Mouse (Mus musculus) left cerebral cortex, postnatal 25 days (tissue): ENCODE data around the gene Celsr2. TPM values are rescaled to one million over a fixed set of nuclear protein-coding genes. Genes with fewer than 3 reads are reported as not detected.

Source experiments
- DNase-seq, 2 experiments: peaks; one replicate each; pipeline ENCODE4 v3.0.0; 2022; ENCODE audit warnings: low spot score in 2 of 2, mixed read lengths in 1 of 2
- intact Hi-C: fragments of 180-260 bp; cut with DNase I; formaldehyde crosslinking; loops from one replicate; pipeline ENCODE4 v1.15.1; 2025
- total RNA-seq, 2 experiments: library from RNA; stranded (reverse); gene quantifications; 2 replicates each; pipeline ENCODE4 v1.2.3; 2021

Gene Celsr2
- total RNA-seq, 2 experiments from 2014 or later: 160 to 168 TPM

DNA sequence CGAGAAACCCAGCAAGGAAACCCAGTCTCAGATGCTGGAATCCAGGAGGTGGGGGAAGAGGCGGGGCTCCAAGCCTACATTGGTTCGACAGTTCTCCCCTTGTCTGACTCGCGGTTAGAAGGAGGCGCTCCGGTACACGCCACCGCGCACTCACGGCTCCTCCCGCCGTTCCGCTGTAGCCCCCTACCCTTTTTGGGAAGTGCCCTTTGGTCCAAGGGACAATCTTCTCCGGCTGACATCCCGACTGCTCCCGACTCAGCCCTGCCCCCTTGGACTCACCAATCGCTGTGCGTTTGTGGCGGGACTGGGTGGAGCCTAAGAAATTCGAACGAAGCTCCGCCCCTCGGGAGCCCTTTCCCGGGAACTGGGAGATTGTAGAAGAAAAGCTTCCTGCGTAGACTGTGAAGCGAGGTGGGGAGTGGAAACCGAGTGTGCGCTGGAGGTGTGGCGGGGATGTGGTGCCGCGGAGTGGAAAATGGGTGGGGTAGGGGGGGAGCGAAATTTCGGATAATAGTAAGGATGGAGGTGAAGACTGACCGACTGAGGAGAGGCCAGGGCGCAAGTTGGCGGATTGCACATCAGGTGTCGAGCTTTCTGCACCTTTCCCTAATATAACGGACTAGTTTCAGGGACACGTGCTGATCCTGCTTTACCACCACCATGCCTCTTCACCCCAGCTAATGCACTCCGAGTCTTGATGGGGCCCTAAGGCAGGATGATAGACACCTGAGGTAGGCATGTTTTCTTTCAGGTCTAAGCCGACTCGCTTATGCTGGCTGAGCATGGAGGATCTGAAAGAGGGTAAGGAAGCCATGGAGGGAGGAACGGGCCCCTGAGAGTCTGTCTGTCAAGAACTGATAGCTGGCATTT is 31.6 kb downstream of the Celsr2 start, which contains the start of gene Psrc1:
Psrc1 (plus strand) TSS at position 355 of the 870 bp plus-strand sequence.
- peak; percentile 84 to 92 for DNase-seq
- intact Hi-C loops: no loop called here

DNA sequence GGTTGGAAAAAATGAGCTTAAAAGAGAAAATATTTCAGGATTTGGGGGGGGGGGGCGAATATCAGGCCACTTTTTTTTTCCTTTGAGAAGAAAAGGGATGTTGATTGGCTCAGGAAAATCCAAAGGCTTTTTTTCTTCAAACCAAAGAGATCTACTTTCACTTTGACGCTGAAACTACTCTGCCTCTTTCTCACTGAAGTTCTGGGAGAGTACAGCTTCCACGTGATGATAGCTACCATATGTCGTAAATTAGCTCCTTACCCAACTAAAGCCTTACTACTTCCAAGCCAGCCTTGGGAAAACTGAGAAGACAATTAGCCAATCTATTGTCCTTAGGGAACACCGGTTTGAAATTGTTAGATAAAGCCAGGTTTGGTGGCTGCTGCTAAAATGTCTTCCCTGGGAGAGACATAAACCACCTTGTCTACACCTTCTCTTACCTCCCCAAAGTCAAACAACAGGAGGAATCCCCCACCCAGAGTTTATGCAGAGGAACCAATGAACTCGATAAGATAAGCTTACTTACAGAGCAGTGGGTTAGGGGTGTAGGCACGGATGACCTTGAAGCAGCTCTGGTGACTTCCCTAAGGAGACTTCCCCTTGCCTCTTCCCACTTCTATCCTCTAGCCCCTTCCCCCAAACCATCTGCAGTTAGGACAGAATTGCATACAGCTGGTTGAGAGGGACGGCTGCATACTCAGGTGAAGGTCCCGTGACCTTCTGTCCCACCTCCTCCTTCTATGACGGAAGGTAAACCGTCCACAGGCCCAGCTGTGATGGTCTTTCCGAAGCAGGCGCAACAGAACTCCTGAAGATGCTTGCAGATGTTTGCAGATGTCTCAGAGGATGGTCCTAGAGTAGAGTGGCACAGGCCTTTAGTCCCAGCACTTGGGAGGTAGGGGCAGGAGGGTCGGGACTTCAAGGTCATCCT is 33.1 kb downstream of the Celsr2 start:
- peak in 1 of 2 experiments; percentile 72 for DNase-seq
- intact Hi-C loops: no loop called here

DNA sequence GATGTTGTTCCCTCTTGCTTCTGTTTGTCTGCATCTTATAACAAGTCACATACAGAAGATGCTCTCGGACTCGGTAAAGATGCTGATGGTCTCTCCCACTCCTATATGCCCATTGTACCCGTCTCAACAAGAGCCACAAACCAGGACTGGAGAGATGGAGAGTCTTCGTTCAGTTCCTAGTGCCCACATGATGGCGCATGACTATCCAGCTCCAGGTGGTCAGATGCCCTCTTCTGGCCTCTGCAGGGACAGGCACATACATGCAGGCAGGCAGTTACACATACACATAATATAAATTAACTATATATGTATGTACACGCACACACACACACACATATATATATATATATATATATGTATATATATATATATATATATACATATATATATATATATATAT is 34.7 kb downstream of the Celsr2 start:
- no peak for DNase-seq
- intact Hi-C loops: no loop called here

GRCm38 (mm10) chr3:108378875-108379663 is 36.3 kb downstream of the Celsr2 start:
- intact Hi-C loops: no loop called here
- peak in 1 of 2 experiments; percentile 50 for DNase-seq

GRCm38 (mm10) chr3:108372691-108373090 is 42.7 kb downstream of the Celsr2 start:
- intact Hi-C loops: no loop called here
- DNase-seq: no peak

GRCm38 (mm10) chr3:108372274-108372673 is 43.1 kb downstream of the Celsr2 start:
- DNase-seq: no peak
- intact Hi-C loops: no loop called here

GRCm38 (mm10) chr3:108368721-108369120 is 46.6 kb downstream of the Celsr2 start:
- intact Hi-C loops: no loop called here
- no peak for DNase-seq

- intact Hi-C loops: no loop called here
- DNase-seq: no peak
These were observed 47.5 kb downstream of the Celsr2 start for GRCm38 (mm10) chr3:108367828-108368227.

DNA sequence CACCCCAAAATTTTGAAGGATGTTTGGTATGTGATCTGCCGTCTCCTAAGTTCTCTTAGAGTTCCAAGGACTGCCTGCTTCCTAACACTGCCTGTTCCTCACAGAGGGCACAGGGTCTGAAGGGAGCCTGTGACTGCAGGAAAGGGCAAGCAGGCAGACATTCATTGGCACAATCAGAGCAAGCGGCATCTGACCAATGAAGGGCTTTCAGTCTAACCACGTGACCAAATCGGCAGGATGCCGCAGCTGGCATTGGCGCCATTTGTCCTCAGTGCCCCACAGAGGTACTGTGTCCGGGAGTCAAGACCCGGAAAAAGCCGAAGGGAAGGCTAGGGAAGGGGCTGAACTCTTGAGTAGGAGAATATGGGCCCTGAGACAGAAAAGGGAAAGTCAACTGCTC is 48.2 kb downstream of the Celsr2 start:
- no peak for DNase-seq
- intact Hi-C loops: no loop called here

GRCm38 (mm10) chr3:108364270-108364995 is 50.9 kb downstream of the Celsr2 start, which contains the start of gene Mybphl:
Gene Mybphl, plus strand, starts transcription at chr3:108364911.
- DNase-seq: no peak
- intact Hi-C loops: no loop called here

GRCm38 (mm10) chr3:108363626-108364025 is 51.7 kb downstream of the Celsr2 start:
- DNase-seq: peak in 1 of 2 experiments; percentile 55
- intact Hi-C loops: no loop called here

DNA sequence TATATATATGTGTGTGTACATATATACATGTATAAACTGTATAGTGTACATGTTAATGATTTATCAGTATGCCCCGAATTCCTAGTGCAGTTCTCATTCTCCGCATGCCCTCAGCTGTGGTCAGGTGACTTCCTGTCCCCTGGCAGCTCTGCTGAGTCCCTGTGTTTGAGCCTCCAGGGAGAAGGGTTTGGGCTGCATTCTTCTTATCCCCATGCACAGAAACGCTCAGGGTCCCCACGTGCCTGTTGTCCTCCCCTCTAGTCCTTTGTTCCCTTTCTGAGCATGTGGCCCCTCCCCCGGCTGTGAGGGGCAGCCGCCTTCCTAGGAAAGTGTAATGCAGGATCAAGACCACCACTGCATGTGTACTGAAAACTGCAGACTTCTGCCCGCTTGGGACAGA is 54.5 kb downstream of the Celsr2 start:
- no peak for DNase-seq
- intact Hi-C loops: no loop called here

DNA sequence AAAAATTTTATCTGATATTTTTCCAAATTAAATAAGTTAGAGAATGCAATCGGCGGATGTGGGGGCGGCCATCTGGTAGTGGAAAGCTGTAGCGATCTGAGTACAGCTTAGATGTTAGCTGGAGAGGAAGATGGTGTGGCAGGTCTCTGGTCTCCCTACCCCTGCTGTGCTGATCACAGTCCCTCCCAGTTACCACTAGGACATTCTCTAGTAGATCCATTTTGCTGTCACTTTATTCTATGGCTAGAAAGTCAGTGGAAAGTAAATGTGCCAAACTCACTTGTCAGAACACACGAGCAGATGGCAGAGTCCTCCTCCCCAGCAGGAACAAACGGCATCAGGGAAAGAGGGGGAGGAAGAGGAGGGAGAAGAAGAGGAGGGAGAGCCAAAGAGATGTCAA is 56.9 kb downstream of the Celsr2 start:
- peak; percentile 64 to 91 for DNase-seq
- intact Hi-C loops: loop anchor here (2.0 to 5.0 kb wide), 2 partner anchors 28 to 61 kb away; no protein-coding TSS in a partner anchor

GRCm38 (mm10) chr3:108357051-108357450 is 58.3 kb downstream of the Celsr2 start:
- intact Hi-C loops: loop anchor here (5.0 kb wide), 1 partner anchor 60 kb away; no protein-coding TSS in a partner anchor
- DNase-seq: peak in 1 of 2 experiments; percentile 67

DNA sequence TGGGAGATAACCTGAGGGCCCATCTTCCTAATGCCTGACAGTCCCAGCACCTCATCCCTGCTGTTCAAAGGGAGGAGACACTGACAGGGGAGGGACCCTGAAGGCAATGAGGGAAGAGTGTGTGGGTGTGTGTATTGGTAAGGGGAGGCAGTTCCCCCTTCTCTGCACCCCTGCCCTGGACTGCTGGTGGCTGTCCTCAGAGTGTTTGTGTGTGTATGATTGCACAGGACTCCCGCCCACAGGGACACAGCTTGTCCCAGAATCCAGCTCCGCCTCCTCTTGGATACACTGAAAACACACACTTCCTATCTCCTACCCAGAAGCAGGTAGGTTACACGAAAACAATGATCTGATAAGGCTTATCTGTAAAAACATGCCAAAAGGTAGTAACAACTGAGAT is 60.1 kb downstream of the Celsr2 start:
- DNase-seq: peak in 1 of 2 experiments; percentile 31
- intact Hi-C loops: loop anchor here (5.0 kb wide), 1 partner anchor 58 kb away; no protein-coding TSS in a partner anchor

GRCm38 (mm10) chr3:108348376-108348775 is 67.0 kb downstream of the Celsr2 start:
- intact Hi-C loops: no loop called here
- DNase-seq: no peak

DNA sequence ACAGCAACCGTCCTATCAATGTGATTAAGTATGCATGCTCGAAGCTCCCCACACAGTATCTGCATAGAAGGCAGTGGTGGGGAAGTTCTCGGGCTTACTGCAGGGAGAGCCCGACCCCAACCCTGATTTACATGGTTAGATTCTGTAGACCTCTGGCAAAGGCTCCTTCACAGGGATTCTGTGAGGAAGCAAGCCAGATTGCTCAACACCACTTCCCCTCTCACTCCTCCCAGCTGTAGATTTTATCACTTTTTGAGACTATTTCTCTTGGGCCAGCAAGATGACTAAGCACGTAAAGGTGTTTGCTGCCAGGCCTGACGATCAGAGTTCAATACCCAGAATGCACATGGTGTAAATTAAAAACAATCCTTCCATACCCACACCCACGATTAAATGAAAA is 69.5 kb downstream of the Celsr2 start:
- intact Hi-C loops: no loop called here
- DNase-seq: no peak

DNA sequence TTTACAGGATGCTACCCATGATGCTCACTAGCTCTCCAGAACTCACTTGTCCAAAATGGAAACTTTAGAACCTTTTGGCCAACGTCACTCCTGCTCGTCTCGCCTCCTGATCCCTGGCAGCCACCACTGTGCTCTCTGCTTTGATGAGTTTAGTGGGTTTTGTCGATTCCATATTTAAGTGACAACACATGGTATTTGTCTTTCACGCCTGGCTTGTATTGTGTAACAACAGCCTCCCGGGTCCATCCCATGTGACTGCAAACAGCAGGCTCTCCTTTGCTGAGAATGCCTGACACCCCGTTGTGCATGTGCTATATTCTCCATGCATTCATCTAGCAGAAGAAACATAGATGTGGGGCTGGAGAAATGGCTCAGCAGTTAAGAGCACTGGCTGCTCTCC is 73.2 kb downstream of the Celsr2 start:
- DNase-seq: no peak
- intact Hi-C loops: loop anchor here (5.0 kb wide), 1 partner anchor 55 kb away; no protein-coding TSS in a partner anchor
